Mouse (Mus musculus) 3134 (cell line): ENCODE measurements around the gene Cds1.

Experiments
- DNase-seq: peaks from one replicate; pipeline ENCODE4 v3.0.0-alpha.2; 2011; ENCODE audit warnings: low spot score; ENCODE audit not compliant: insufficient read length; ENCODE audit errors: extremely low read depth

Gene Cds1

GRCm38 (mm10) chr5:101775262-101775661, 10.3 kb downstream of the Cds1 start:
- no peak for DNase-seq

GRCm38 (mm10) chr5:101776528-101776927, 11.6 kb downstream of the Cds1 start:
- DNase-seq: no peak

DNA sequence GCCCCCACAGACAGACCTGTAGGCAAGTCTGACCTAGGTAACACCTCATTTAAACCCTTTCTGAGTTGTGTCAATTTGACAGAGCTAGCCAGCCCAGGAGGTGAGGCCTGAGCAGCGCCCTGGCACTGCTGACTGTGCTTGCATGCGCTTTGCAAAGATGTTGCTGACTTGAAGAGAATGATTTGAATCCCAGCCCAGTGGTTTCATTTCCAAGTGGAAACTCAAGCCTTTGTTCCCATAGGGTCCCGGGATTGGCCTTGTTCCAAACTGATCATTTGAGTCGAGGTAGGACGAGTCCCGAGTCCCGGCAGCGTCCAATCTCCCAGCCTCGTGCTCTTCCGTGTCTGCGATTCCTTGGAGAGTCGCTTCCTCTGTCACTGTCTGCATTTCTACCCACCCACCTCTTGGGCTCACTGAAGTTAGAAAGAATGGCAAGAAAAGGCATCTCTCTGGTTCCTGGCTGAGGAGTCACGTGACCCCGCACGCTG, 14.5 kb downstream of the Cds1 start:
- no peak for DNase-seq

GRCm38 (mm10) chr5:101780918-101781317, 16.0 kb downstream of the Cds1 start:
- DNase-seq: no peak

GRCm38 (mm10) chr5:101784328-101784727, 19.4 kb downstream of the Cds1 start:
- DNase-seq: no peak

DNA sequence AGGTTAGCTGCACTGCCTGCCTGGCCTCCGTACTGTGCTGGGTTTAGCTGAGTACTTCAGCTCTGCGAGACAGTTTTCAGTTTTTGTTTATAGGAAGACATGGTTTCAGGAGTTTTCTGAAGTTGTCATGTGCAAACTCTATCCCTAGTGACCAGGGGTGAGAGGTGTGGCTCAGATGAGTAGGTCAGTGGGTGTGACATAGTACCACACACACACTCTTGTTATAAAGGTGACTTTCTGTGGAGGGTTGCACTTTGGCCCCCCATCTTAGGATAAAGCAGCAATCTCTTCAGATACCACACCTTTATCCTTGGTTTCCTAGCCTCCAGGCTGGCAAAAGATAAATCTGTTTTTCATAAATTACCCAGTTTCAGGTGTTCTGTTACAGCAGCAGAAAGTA, 19.9 kb downstream of the Cds1 start:
- DNase-seq: no peak

DNA sequence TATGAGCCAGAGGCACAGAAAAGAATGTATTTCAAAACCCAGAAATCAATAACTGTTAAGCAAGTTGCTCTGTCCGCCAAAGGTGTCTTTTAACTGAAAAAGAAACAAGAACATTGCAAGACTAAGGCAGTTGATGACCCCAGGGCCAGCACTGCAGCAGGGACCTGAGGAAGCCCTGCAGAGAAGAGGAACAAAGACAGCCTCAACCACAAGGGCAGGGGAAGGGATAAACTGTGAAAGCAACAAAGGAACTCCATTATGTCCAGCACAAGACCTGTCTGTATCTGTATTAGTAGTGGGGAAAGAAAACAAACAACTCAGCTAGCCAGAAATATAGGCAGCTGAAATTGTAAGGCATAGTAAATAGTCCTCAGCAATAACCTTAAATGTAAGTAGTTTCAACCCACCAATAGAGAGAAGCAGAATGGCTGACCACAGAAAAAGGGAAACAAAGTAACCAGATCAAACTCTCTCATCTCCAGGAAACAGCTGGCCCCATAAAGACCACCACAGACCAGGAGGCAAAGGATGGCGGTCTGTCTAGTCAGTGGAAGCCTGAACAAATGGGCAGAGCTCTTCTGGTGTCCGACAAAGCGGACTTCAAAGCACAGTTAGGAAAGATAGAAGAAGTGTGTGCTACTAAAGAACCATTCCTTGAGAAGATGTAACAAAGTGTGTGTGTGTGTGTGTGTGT, 21.1 kb downstream of the Cds1 start:
- DNase-seq: no peak

DNA sequence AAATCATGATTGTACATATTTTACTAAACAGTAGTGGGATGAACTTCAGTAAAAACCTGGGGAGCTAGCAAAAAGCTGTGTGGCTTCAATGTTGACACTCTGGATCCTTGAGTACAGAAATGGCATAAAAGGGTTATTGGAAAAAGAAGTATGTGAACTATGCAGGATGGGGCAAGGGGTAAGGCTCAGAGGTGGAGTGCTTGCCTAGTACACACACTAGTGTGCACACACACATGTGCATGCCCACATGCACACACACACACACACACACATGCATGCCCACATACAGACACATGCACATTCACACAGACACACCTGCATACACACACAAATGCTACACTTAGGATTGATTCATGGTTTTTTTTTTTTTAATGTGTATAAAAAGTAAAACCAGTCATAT, 24.8 kb downstream of the Cds1 start:
- no peak for DNase-seq

- no peak for DNase-seq
Measured at GRCm38 (mm10) chr5:101790560-101790959, 25.6 kb downstream of the Cds1 start.

DNA sequence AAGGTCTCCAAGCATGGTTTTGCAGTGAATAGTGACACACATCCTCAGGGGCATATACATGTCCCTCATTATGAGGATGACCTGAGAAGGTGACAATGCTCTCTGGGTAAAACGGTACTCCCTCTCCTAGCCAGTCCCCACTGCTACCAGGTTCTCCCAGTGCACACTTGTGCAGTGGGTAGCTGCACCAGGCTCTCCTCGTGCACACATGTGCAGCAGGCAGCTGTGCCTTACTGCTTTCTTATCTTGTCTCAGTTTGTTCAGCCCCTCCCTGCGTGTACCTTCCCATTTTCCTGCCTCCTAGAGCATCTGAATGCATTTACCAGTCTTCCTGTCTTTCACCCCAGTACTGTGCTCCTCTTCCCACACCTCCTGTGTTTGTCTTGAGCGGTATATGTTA, 27.7 kb downstream of the Cds1 start:
- no peak for DNase-seq

DNA sequence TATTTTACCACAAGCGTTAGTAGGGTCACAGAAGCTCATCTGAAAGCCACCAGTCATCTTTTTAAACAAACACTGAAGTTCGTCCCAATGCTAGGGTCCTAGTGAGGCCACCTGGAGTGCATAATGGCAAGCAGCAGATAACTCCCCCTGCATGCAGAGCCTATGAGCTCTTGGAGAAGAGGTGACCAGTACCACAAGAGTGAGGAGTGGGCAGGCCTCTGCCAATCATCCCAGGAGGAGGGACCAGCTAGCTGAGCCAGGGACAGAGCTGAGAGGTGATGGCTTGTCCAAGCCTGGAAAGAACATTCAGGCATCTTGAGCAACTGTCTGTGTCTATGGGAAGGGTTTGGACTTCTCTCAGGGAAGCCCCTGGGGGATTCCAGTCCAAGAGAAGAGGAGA, 37.0 kb downstream of the Cds1 start:
- DNase-seq: no peak

- DNase-seq: no peak
Measured at GRCm38 (mm10) chr5:101802358-101803022, 37.6 kb downstream of the Cds1 start.

DNA sequence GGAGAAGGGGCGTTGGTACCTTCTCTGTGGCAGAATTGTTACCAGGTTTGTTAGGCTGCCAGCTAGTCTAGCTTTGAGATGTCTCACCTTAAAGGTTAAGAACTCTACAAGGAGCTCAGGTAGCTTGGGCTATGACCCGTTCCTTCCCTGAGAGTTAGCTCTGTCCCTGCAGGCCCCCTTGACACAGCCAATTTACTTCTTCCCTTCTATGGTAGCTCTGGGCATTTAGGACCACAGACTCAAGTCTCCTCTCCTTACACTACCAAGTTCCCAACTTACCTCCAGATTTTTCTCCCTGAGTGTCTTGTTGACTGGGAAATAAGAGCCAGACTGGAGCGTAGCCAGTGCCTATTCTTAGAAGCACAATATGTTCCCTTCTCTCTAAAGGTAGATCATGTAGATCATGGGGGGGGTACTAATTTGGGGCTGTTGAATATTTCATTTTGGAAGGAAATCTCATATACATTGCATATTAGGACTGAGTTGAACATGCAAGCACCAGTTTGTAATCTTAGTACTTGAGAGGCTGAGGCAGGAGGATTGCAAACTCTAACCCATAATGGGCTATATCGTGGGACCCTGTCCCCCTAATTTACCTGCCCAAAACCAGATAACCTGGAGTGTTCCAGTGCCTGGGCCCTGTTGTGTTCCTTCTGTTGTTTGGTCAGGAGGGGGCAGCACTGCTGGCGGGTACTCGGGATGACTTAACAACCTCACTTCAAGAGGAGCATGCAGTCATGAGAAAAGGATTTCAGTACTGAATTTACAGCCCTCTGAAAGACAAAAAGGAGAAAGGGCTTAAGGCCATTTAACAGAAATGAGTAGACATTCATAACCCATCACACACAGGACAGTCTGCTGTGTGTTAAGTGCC, 46.6 kb downstream of the Cds1 start:
- no peak for DNase-seq

DNA sequence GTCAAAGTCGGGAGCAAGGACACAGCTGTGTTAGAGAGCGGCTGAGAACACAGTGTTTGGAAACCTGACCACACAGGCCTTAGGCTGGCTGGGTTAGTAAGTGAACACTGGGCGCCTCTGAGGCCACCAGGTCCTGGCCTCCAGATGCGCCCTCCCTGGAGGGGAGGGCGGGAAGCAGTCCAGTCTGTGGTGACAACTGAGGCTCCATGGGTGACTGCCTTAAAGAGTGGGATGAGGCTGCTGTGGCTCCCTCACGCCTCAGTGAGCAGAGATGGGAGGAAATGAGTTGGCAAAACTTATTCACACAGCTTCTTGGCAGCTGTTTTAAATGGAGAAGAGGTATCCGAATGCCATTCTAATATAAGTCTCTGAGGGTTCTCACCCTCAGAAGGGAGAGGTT, 51.9 kb downstream of the Cds1 start:
- DNase-seq: peak; percentile 62

GRCm38 (mm10) chr5:101819216-101819615, 54.3 kb downstream of the Cds1 start:
- no peak for DNase-seq

- no peak for DNase-seq
Measured at GRCm38 (mm10) chr5:101819844-101820243, 54.9 kb downstream of the Cds1 start.

GRCm38 (mm10) chr5:101821052-101821451, 56.1 kb downstream of the Cds1 start:
- DNase-seq: no peak

DNA sequence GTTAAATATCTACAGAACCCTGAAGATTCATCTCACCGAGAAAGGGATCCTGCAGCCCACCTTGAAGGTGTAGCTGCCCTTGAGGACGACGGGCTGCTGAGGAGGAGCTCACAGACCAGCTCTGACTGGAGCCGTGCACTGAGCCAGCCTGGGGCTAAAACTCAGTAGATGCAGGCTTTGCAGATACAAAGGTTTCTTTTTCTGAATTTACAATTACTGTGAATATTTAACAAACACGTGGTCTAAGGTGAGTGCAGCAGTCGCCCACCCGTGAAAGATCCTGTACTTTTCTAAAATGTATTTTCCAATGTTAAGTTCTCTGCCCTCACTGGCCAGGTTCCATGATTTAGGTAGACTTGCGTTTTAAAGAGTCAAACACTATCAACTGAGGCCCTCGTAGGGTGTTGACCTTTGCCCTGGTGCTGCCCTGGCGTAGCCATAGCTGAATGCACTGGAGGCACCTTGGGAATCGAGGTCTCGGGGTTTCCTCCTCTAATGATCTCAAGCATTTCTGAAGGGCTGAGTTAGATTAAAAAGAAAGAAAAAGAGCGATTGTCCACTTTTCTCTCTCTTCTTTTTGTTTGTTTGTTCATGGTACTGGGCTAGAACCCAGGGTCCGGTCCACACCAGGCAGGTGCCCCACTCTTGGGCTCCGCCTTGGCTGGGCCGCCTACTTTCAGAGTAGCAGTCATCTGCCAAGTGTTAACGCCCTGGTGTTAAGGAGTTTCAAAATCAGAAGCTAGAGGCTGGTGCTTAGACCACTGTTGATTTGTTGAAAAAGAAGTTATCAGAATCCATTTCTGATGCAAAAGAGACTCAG, 56.8 kb downstream of the Cds1 start:
- no peak for DNase-seq

DNA sequence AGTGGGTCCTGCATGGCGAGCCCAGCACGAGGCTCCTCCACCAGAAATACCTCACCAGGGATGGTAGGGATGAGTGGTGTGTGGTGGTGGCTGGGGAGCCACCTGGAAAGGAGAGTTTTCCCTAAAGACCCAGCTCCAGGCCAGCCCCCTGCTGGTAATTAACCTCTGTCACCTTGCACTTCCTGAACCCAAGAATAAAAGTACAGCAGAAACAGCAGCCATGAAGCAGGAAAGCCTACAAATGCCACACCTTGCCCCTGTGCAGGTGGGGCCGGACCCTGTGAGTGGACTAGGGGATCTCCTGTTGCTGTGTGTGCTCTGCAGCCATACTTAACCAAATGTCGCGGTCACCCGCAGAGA, 57.4 kb downstream of the Cds1 start:
- DNase-seq: no peak

DNA sequence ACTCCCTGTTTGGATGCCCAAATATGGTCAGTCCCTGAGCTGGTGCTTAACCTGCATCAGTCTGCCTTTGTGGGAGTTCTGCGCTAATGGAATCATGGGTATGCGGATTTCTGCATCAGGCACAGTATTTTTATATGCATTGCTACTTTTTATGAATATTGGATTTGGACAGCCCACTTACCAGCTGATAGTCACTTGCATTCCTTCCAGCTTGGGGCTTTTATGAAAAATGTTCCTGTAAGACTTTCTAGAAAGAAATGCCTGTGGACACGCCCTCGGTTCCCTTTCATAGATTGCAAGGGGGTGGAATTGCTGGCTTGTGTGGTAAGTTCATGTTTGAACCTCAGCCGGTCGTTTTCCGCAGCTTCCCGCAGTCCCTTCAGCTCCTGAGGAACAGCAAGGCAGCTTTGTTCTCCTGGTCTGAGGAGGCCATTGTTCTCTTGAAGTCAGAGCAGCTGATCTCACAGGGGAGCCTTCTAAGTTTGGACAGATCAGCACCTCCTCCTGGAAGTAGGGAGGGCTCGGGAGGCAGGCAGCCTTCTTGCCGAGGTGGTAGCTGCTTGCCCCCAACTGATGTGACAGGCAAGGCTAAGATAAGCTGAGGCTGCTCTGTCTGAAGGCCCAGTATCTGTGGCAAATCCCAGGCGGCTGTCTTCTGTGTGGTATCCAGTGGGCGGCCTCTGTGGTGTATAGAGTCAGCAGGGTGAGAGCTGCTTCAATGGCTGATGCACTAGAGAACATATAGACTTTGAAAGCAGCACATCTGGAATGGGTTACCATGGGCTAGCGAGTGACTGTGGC, 60.4 kb downstream of the Cds1 start:
- no peak for DNase-seq
